Mouse (Mus musculus): Measurements from ENCODE around the gene Zfp874a. TPM values are rescaled to one million over a fixed set of nuclear protein-coding genes. Genes with fewer than 3 reads are reported as not detected.
"Not testable (repeated sequence)": the region's sequence is repeated elsewhere in the genome, so short reads cannot be mapped to it uniquely, and the experiment has no call there.

Zfp874a gene
- total and polyA plus RNA-seq, 3 experiments: 4.1 to 6.1 TPM; not detected in 1

DNA sequence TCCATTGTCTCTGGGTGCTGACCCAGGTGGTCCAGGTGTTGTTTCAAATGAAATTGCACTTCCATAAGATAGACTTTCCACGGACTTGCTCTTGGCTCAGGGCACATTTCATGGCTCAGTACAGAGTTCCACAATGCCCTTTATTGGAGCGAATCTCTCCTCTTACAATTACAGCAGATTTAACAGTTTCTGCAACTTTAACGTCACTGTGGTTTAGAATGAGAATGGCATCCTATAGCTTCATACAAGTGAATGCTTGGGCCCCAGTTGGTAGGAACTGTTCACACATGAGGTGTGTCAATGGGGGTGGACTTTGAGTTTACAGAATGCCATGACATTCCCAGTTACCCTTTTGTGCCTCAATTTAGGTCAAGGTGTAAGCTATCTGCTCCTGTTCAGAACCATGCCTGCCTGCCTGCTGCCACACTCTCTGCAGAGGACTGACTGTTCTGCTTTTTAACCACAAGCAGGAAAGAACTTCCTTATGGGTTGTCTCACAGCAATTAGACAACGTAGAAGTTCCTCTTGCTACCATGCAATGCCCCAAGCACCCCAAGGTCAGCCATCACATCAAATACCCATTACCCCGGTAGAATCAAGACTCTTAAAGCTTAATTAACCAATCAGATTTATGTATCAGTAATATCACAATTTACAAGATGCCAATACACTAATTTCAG is 12.2 kb upstream of the Zfp874a start:
- DNase-seq (ENCODE audit: low read depth, low spot score): peak; percentile 67
- H3K4me1 ChIP-seq (ENCODE audit: control insufficient read depth in 1 of 2, insufficient read depth in 2 of 2, low read length in 2 of 2): not testable (repeated sequence)

DNA sequence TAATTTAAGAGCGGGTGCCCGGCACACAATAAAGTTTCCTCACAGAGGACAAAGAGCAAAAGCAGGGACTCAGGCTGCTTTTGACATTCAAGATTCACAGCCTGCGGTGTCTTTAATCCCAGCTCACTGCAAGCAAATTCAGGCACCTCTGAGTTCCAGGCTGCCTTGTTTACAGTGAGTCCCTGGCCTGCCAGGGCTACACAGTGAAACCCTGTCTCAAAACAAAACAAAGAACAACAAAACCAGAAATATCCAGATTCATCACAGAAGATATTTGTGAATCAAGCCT is 541 bp upstream of the Zfp874a start:
- no peak for DNase-seq (ENCODE audit: low read depth, low spot score)
- Histone ChIP-seq H3K27me3 (ENCODE audit: control insufficient read depth in 1 of 2, insufficient read depth in 2 of 2, low read length in 2 of 2) (no peaks in the 10 kb centered on the region), H3K4me1 (ENCODE audit: control insufficient read depth in 1 of 2, insufficient read depth in 2 of 2, low read length in 2 of 2) (no peaks in the 10 kb centered on the region), H3K79me2 (ENCODE audit: control insufficient read depth, insufficient read depth, low read length, poor library complexity) (no peaks in the 10 kb centered on the region; the same call in 1 of the 2 replicates), H3K27ac (ENCODE audit: control insufficient read depth, low read depth, low read length) (peak overlapping the region; percentile 71), H3K9ac (ENCODE audit: control insufficient read depth, low read depth, low read length, poor library complexity, severe bottlenecking) (peak overlapping the region; percentile 73), H3K36me3 (ENCODE audit: control insufficient read depth in 1 of 2, insufficient read depth in 2 of 2, low read length in 2 of 2) (no peaks in the 10 kb centered on the region), H3K4me3 (ENCODE audit: control insufficient read depth in 1 of 2, insufficient read depth in 1 of 2, low read depth in 2 of 2, low read length in 2 of 2) (peak overlapping the region; percentile 83), H3K9me3 (replicated peaks; ENCODE audit: insufficient read depth, low read length) (no peaks in the 10 kb centered on the region)
- no peak for TF ChIP-seq BHLHE40 (IDR thresholded peaks at IDR 0.05; ENCODE audit: borderline replicate concordance, low read depth, low read length)
- TF ChIP-seq MEF2A (IDR thresholded peaks at IDR 0.05; ENCODE audit: extremely low read depth, insufficient replicate concordance, low read depth, low read length, poor library complexity, severe bottlenecking): no peak
- no peak for TF ChIP-seq SIN3A (IDR thresholded peaks at IDR 0.05; ENCODE audit: low read length)

More for the DNA sequence above, 12.2 kb upstream of the Zfp874a start:
- H3K9ac ChIP-seq (ENCODE audit: control insufficient read depth, low read depth, low read length, poor library complexity, severe bottlenecking); H3K79me2 ChIP-seq (ENCODE audit: control insufficient read depth, insufficient read depth, low read length, poor library complexity); H3K27me3 ChIP-seq (ENCODE audit: control insufficient read depth in 1 of 2, insufficient read depth in 2 of 2, low read length in 2 of 2); H3K27ac ChIP-seq (ENCODE audit: control insufficient read depth, low read depth, low read length); H3K36me3 ChIP-seq (ENCODE audit: control insufficient read depth in 1 of 2, insufficient read depth in 2 of 2, low read length in 2 of 2); H3K9me3 ChIP-seq (replicated peaks; ENCODE audit: insufficient read depth, low read length); H3K4me3 ChIP-seq (ENCODE audit: control insufficient read depth in 1 of 2, insufficient read depth in 1 of 2, low read depth in 2 of 2, low read length in 2 of 2): not testable (repeated sequence)
- TF ChIP-seq EP300 (IDR thresholded peaks at IDR 0.05; ENCODE audit: low read depth in 1 of 2, low read length in 2 of 2): 0 out of 4 replicates have a peak, but pooled peaks of 1 of the 2 experiments have one; percentile 39

DNA sequence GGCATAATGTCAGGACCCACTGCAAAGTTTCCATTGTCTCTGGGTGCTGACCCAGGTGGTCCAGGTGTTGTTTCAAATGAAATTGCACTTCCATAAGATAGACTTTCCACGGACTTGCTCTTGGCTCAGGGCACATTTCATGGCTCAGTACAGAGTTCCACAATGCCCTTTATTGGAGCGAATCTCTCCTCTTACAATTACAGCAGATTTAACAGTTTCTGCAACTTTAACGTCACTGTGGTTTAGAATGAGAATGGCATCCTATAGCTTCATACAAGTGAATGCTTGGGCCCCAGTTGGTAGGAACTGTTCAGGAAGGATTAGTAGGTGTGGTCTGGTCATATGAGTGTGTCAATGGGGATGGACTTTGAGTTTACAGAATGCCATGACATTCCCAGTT is 14.3 kb downstream of the Zfp874a start:
- H3K4me3 ChIP-seq (ENCODE audit: control insufficient read depth in 1 of 2, insufficient read depth in 1 of 2, low read depth in 2 of 2, low read length in 2 of 2); H3K27me3 ChIP-seq (ENCODE audit: control insufficient read depth in 1 of 2, insufficient read depth in 2 of 2, low read length in 2 of 2); H3K9me3 ChIP-seq (replicated peaks; ENCODE audit: insufficient read depth, low read length); H3K27ac ChIP-seq (ENCODE audit: control insufficient read depth, low read depth, low read length); DNase-seq (ENCODE audit: low read depth, low spot score); H3K4me1 ChIP-seq (ENCODE audit: control insufficient read depth in 1 of 2, insufficient read depth in 2 of 2, low read length in 2 of 2); H3K79me2 ChIP-seq (ENCODE audit: control insufficient read depth, insufficient read depth, low read length, poor library complexity); H3K9ac ChIP-seq (ENCODE audit: control insufficient read depth, low read depth, low read length, poor library complexity, severe bottlenecking); H3K36me3 ChIP-seq (ENCODE audit: control insufficient read depth in 1 of 2, insufficient read depth in 2 of 2, low read length in 2 of 2): not testable (repeated sequence)

DNA sequence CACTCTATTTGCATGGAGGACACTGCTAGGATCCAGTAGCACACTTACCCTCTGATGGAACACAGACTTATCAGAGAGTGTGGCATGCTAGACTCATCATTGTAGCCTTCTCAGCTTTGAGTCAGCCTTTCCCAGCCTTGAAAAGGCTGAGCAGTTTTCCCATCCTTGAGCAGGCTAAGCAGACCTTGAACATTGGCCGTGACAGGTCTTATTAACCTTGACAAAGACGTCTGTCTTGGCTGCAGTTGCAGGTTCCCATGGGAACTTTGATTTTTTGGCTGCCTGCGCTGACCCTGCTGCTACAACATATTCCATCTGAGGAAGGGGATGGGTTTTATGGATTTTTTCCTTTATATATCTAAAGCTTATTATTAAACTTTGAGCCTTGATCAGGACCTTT is 23.3 kb downstream of the Zfp874a start:
- no peaks in the 10 kb centered on the region for H3K27me3 ChIP-seq (ENCODE audit: control insufficient read depth in 1 of 2, insufficient read depth in 2 of 2, low read length in 2 of 2)
- H3K36me3 ChIP-seq (ENCODE audit: control insufficient read depth in 1 of 2, insufficient read depth in 2 of 2, low read length in 2 of 2): no peaks in the 10 kb centered on the region
- no peak overlapping the region for H3K9ac ChIP-seq (ENCODE audit: control insufficient read depth, low read depth, low read length, poor library complexity, severe bottlenecking)
- H3K4me3 ChIP-seq (ENCODE audit: control insufficient read depth in 1 of 2, insufficient read depth in 1 of 2, low read depth in 2 of 2, low read length in 2 of 2): no peak overlapping the region
- H3K27ac ChIP-seq (ENCODE audit: control insufficient read depth, low read depth, low read length): no peak overlapping the region
- no peaks in the 10 kb centered on the region for H3K4me1 ChIP-seq (ENCODE audit: control insufficient read depth in 1 of 2, insufficient read depth in 2 of 2, low read length in 2 of 2)
- H3K79me2 ChIP-seq (ENCODE audit: control insufficient read depth, insufficient read depth, low read length, poor library complexity): no peaks in the 10 kb centered on the region
- DNase-seq (ENCODE audit: low read depth, low spot score): no peak
- H3K9me3 ChIP-seq (replicated peaks; ENCODE audit: insufficient read depth, low read length): no peaks in the 10 kb centered on the region
- TF ChIP-seq ZC3H11A (IDR thresholded peaks at IDR 0.05; ENCODE audit: low read depth, low read length) (no peak), KAT2A (conservative IDR thresholded peaks at IDR 0.05; ENCODE audit: low read depth, low read length) (no peak)

DNA sequence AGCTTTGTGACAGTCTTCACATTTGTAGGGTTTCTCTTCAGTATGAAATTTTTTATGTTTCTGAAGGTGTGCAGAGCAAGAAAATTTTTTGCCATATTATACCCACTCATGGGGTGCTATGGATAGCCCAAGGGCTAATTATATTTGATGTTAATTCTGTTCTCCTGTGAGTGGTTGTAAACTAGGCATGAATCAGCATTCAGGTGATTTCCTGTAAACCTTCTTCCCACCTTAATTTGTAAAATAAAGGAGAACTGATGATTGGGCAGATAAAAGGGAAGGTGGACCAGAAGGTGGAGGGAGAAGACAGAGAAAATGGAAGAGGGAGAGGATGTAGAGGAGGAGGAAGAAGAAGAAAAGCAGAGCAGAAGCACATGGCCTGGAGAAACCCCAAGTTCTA is 25.7 kb downstream of the Zfp874a start:
- not testable (repeated sequence) for H3K36me3 ChIP-seq (ENCODE audit: control insufficient read depth in 1 of 2, insufficient read depth in 2 of 2, low read length in 2 of 2); H3K9me3 ChIP-seq (replicated peaks; ENCODE audit: insufficient read depth, low read length); H3K27ac ChIP-seq (ENCODE audit: control insufficient read depth, low read depth, low read length); H3K79me2 ChIP-seq (ENCODE audit: control insufficient read depth, insufficient read depth, low read length, poor library complexity); DNase-seq (ENCODE audit: low read depth, low spot score); H3K27me3 ChIP-seq (ENCODE audit: control insufficient read depth in 1 of 2, insufficient read depth in 2 of 2, low read length in 2 of 2); H3K4me3 ChIP-seq (ENCODE audit: control insufficient read depth in 1 of 2, insufficient read depth in 1 of 2, low read depth in 2 of 2, low read length in 2 of 2); H3K4me1 ChIP-seq (ENCODE audit: control insufficient read depth in 1 of 2, insufficient read depth in 2 of 2, low read length in 2 of 2); H3K9ac ChIP-seq (ENCODE audit: control insufficient read depth, low read depth, low read length, poor library complexity, severe bottlenecking)

DNA sequence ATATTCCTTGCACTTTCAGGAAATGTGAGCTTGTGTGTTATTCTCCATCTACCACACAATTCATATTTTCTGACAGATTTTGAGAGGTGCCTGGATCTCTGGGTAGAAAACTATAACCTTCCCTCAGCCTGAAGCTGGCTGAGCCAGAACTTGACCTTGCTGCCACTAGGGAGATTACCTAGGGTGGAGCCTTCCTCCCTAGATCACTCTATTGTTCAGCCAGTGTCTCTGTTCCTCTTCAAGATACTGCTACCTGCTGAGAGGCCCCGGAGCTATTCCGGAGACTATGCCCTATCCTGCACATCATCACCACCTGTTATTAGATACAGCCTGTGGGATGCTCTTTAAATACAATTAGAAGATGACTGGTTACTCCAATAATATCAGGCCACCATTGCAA is 28.9 kb downstream of the Zfp874a start:
- not testable (repeated sequence) for H3K9ac ChIP-seq (ENCODE audit: control insufficient read depth, low read depth, low read length, poor library complexity, severe bottlenecking); H3K4me3 ChIP-seq (ENCODE audit: control insufficient read depth in 1 of 2, insufficient read depth in 1 of 2, low read depth in 2 of 2, low read length in 2 of 2); DNase-seq (ENCODE audit: low read depth, low spot score); H3K27ac ChIP-seq (ENCODE audit: control insufficient read depth, low read depth, low read length); H3K27me3 ChIP-seq (ENCODE audit: control insufficient read depth in 1 of 2, insufficient read depth in 2 of 2, low read length in 2 of 2); H3K79me2 ChIP-seq (ENCODE audit: control insufficient read depth, insufficient read depth, low read length, poor library complexity); H3K4me1 ChIP-seq (ENCODE audit: control insufficient read depth in 1 of 2, insufficient read depth in 2 of 2, low read length in 2 of 2); H3K36me3 ChIP-seq (ENCODE audit: control insufficient read depth in 1 of 2, insufficient read depth in 2 of 2, low read length in 2 of 2); H3K9me3 ChIP-seq (replicated peaks; ENCODE audit: insufficient read depth, low read length)
